Mouse (Mus musculus) MEL (cell line): ENCODE measurements at regions not wholly inside any gene's neighbourhood (a gene's known extent, or its start where the extent isn't known, plus 50 kb on each side); places are given as distances from the start of the nearest gene placed in this dataset.

ENCODE experiments used
- DNase-seq: peaks from one replicate; pipeline ENCODE4 v3.0.0; 2011; ENCODE audit warnings: low read depth, low spot score
- H3K27ac ChIP-seq: 2 replicates; pipeline ENCODE4 v1.5.1; 2012; ENCODE audit warnings: low read depth, mild to moderate bottlenecking, control low read depth, low read length, moderate library complexity; ENCODE audit not compliant: control insufficient read depth
- H3K27me3 ChIP-seq, 2 experiments: fragments of 150-350 bp in 1 of 2; sonication (generic) in 1 of 2; 2 replicates each; pipeline ENCODE4 v1.6.1; 2012; ENCODE audit warnings: low read length in 2 of 2, mild to moderate bottlenecking in 2 of 2, improper control_type of control experiment in 1 of 2, moderate library complexity in 1 of 2; ENCODE audit not compliant: insufficient read depth in 2 of 2, control insufficient read depth in 1 of 2
- H3K36me3 ChIP-seq, 2 experiments: 2 replicates each; pipeline ENCODE4 v1.6.1; 2012 to 2014; ENCODE audit warnings: low read length in 2 of 2, improper control_type of control experiment in 1 of 2, inconsistent platforms in 1 of 2, mild to moderate bottlenecking in 1 of 2; ENCODE audit not compliant: insufficient read depth in 2 of 2, control insufficient read depth in 1 of 2
- H3K4me1 ChIP-seq, 2 experiments: fragments of 150-350 bp in 1 of 2; sonication (generic) in 1 of 2; 2 replicates each; pipeline ENCODE4 v1.6.1; 2012; ENCODE audit warnings: low read length in 2 of 2, improper control_type of control experiment in 1 of 2, mild to moderate bottlenecking in 1 of 2; ENCODE audit not compliant: insufficient read depth in 2 of 2, control insufficient read depth in 1 of 2
- H3K4me3 ChIP-seq, 2 experiments: fragments of 150-350 bp in 1 of 2; sonication (generic) in 1 of 2; 2 replicates each; pipeline ENCODE4 v1.5.1; 2012; ENCODE audit warnings: low read depth in 2 of 2, low read length in 2 of 2, mild to moderate bottlenecking in 2 of 2, moderate library complexity in 2 of 2, control low read depth in 1 of 2, improper control_type of control experiment in 1 of 2; ENCODE audit not compliant: control insufficient read depth in 1 of 2, insufficient read depth in 1 of 2
- H3K79me2 ChIP-seq: 2 replicates; pipeline ENCODE4 v1.6.1; 2012; ENCODE audit warnings: mild to moderate bottlenecking, low read length, moderate library complexity; ENCODE audit not compliant: control insufficient read depth, poor library complexity, insufficient read depth
- H3K9ac ChIP-seq: 2 replicates; pipeline ENCODE4 v1.6.1; 2012; ENCODE audit warnings: low read depth, mild to moderate bottlenecking, control low read depth, low read length, moderate library complexity; ENCODE audit not compliant: control insufficient read depth, poor library complexity, severe bottlenecking
- H3K9me3 ChIP-seq: fragments of 150-350 bp; sonication (generic); replicated peaks from 2 replicates; pipeline ENCODE4 v1.6.1; 2012; ENCODE audit warnings: mild to moderate bottlenecking, low read length, improper control_type of control experiment, moderate library complexity; ENCODE audit not compliant: insufficient read depth
- CHD1 ChIP-seq: IDR thresholded peaks from 2 replicates; pipeline ENCODE4 v1.6.1; 2012; ENCODE audit warnings: low read depth, mild to moderate bottlenecking, inconsistent platforms, low read length, improper control_type of control experiment
- CHD2 ChIP-seq: IDR thresholded peaks from 2 replicates; pipeline ENCODE4 v1.6.1; 2011; ENCODE audit warnings: low read length, improper control_type of control experiment
- E2F4 ChIP-seq: IDR thresholded peaks from 2 replicates; pipeline ENCODE4 v1.6.1; 2011; ENCODE audit warnings: low read depth, low read length, improper control_type of control experiment, borderline replicate concordance
- EP300 ChIP-seq, 2 experiments: IDR thresholded peaks; 2 replicates each; pipeline ENCODE4 v1.6.1; 2011; ENCODE audit warnings: improper control_type of control experiment in 2 of 2, low read length in 2 of 2, low read depth in 1 of 2, mild to moderate bottlenecking in 1 of 2
- ETS1 ChIP-seq: IDR thresholded peaks from 2 replicates; pipeline ENCODE4 v1.6.1; 2012; ENCODE audit warnings: low read depth, mild to moderate bottlenecking, inconsistent platforms, low read length, improper control_type of control experiment, moderate library complexity
- GABPA ChIP-seq: IDR thresholded peaks from 2 replicates; pipeline ENCODE4 v1.6.1; 2012; ENCODE audit warnings: low read depth, mild to moderate bottlenecking, inconsistent platforms, low read length, improper control_type of control experiment, moderate library complexity
- KAT2A ChIP-seq: conservative IDR thresholded peaks from 2 replicates; pipeline ENCODE4 v1.6.1; 2012; ENCODE audit warnings: low read depth, low read length, improper control_type of control experiment, inconsistent platforms
- MAFK ChIP-seq: IDR thresholded peaks from 2 replicates; pipeline ENCODE4 v1.6.1; 2011; ENCODE audit warnings: low read depth, mild to moderate bottlenecking, low read length, improper control_type of control experiment, borderline replicate concordance
- MAX ChIP-seq: IDR thresholded peaks from 2 replicates; pipeline ENCODE4 v1.6.1; 2011; ENCODE audit warnings: low read length, improper control_type of control experiment
- MAZ ChIP-seq: IDR thresholded peaks from 2 replicates; pipeline ENCODE4 v1.6.1; 2012; ENCODE audit warnings: low read depth, mild to moderate bottlenecking, inconsistent platforms, low read length, improper control_type of control experiment
- MXI1 ChIP-seq: IDR thresholded peaks from 2 replicates; pipeline ENCODE4 v1.6.1; 2011; ENCODE audit warnings: mild to moderate bottlenecking, low read depth, low read length, improper control_type of control experiment
- MYB ChIP-seq: IDR thresholded peaks from 2 replicates; pipeline ENCODE4 v1.6.1; 2011; ENCODE audit warnings: mild to moderate bottlenecking, low read depth, low read length, improper control_type of control experiment
- MYC ChIP-seq: IDR thresholded peaks from 2 replicates; pipeline ENCODE4 v1.6.1; 2011; ENCODE audit warnings: low read depth, mild to moderate bottlenecking, low read length, improper control_type of control experiment, moderate library complexity
- NELFE ChIP-seq: IDR thresholded peaks from 2 replicates; pipeline ENCODE4 v1.6.1; 2011; ENCODE audit warnings: low read depth, low read length, improper control_type of control experiment
- POLR2A ChIP-seq, 2 experiments: IDR thresholded peaks; 2 replicates each; pipeline ENCODE4 v1.6.1; 2011 to 2012; ENCODE audit warnings: low read length in 2 of 2, mild to moderate bottlenecking in 2 of 2, control low read depth in 1 of 2, improper control_type of control experiment in 1 of 2, low read depth in 1 of 2, moderate library complexity in 1 of 2; ENCODE audit not compliant: control insufficient read depth in 1 of 2, insufficient read depth in 1 of 2, poor library complexity in 1 of 2
- POLR2AphosphoS2 ChIP-seq: IDR thresholded peaks from 2 replicates; pipeline ENCODE4 v1.6.1; 2011; ENCODE audit warnings: low read length, improper control_type of control experiment
- POLR2AphosphoS5 ChIP-seq: IDR thresholded peaks from 2 replicates; pipeline ENCODE4 v1.6.1; 2012; ENCODE audit warnings: low read depth, borderline replicate concordance, mild to moderate bottlenecking, inconsistent platforms, low read length, moderate library complexity, mixed read lengths
- RAD21 ChIP-seq: IDR thresholded peaks from 2 replicates; pipeline ENCODE4 v1.6.1; 2011; ENCODE audit warnings: mild to moderate bottlenecking, low read depth, low read length, improper control_type of control experiment
- RCOR1 ChIP-seq: IDR thresholded peaks from 2 replicates; pipeline ENCODE4 v1.6.1; 2012; ENCODE audit warnings: low read depth, mild to moderate bottlenecking, inconsistent platforms, low read length, improper control_type of control experiment
- SIN3A ChIP-seq: IDR thresholded peaks from 2 replicates; pipeline ENCODE4 v1.6.1; 2012; ENCODE audit warnings: low read length, improper control_type of control experiment, inconsistent platforms
- SMC3 ChIP-seq: IDR thresholded peaks from 2 replicates; pipeline ENCODE4 v1.6.1; 2011; ENCODE audit warnings: low read depth, low read length, improper control_type of control experiment
- TCF12 ChIP-seq: IDR thresholded peaks from 2 replicates; pipeline ENCODE4 v1.6.1; 2014; ENCODE audit warnings: low read depth, mild to moderate bottlenecking, inconsistent platforms, low read length, improper control_type of control experiment, moderate library complexity
- USF1 ChIP-seq: IDR thresholded peaks from 2 replicates; pipeline ENCODE4 v1.6.1; 2014; ENCODE audit warnings: low read depth, mild to moderate bottlenecking, inconsistent platforms, low read length, improper control_type of control experiment, moderate library complexity
- USF2 ChIP-seq, 2 experiments: IDR thresholded peaks; 2 replicates each; pipeline ENCODE4 v1.6.1; 2011 to 2012; ENCODE audit warnings: improper control_type of control experiment in 2 of 2, low read length in 2 of 2, borderline replicate concordance in 1 of 2, inconsistent platforms in 1 of 2, low read depth in 1 of 2, mild to moderate bottlenecking in 1 of 2; ENCODE audit not compliant: insufficient read depth in 1 of 2
- ZKSCAN1 ChIP-seq: IDR thresholded peaks from 2 replicates; pipeline ENCODE4 v1.6.1; 2012; ENCODE audit warnings: low read depth, mild to moderate bottlenecking, inconsistent platforms, low read length, improper control_type of control experiment, moderate library complexity
- ZNF384 ChIP-seq: IDR thresholded peaks from 2 replicates; pipeline ENCODE4 v1.6.1; 2012; ENCODE audit warnings: low read depth, mild to moderate bottlenecking, inconsistent platforms, low read length, improper control_type of control experiment

DNA sequence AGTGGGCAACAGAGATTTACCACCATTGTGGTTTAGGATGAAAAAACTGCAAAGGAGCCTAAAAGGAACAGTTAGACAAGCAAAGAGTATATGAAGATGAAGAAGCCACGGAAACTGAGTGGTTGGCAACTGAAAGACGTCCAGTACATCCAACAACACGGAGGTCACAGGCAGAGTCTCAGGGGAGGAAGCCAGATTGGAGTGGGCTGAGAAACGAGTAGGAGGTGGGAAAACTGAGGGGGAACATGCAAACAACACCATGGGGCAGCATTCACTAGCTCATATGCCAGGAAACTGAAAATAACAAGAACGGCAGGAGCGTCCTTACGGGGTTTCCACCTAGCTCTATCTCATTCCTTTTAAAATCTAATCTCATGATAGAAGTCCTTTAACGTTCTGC lies 169.3 kb downstream of the Abcc12 start:
- Histone ChIP-seq H3K36me3 (no peaks in the 10 kb centered on the region), H3K27ac (no peak overlapping the region), H3K9ac (no peak overlapping the region), H3K4me1 (no peaks in the 10 kb centered on the region), H3K4me3 (no peak overlapping the region), H3K27me3 (no peaks in the 10 kb centered on the region), H3K9me3 (no peaks in the 10 kb centered on the region), H3K79me2 (no peaks in the 10 kb centered on the region)
- no peak for DNase-seq
- TF ChIP-seq ZKSCAN1: no peak
- TF ChIP-seq NELFE: no peak
- TF ChIP-seq POLR2AphosphoS2: no peak
- TF ChIP-seq ZNF384: no peak
- no peak for TF ChIP-seq SIN3A
- TF ChIP-seq POLR2AphosphoS5: no peak
- TF ChIP-seq ETS1: no peak
- TF ChIP-seq MXI1: no peak
- TF ChIP-seq POLR2A (IDR thresholded peaks at IDR 0.05; ENCODE audit: control insufficient read depth in 1 of 2, insufficient read depth in 1 of 2, low read depth in 1 of 2, low read length in 2 of 2, poor library complexity in 1 of 2): no peak
- TF ChIP-seq GABPA: no peak
- no peak for TF ChIP-seq RCOR1
- no peak for TF ChIP-seq MYC
- TF ChIP-seq USF2 (IDR thresholded peaks at IDR 0.05; ENCODE audit: borderline replicate concordance in 1 of 2, insufficient read depth in 1 of 2, low read depth in 1 of 2, low read length in 2 of 2): no peak
- no peak for TF ChIP-seq KAT2A
- TF ChIP-seq USF1: no peak
- TF ChIP-seq MYB: no peak
- no peak for TF ChIP-seq TCF12
- TF ChIP-seq MAZ: no peak
- TF ChIP-seq E2F4: no peak

DNA sequence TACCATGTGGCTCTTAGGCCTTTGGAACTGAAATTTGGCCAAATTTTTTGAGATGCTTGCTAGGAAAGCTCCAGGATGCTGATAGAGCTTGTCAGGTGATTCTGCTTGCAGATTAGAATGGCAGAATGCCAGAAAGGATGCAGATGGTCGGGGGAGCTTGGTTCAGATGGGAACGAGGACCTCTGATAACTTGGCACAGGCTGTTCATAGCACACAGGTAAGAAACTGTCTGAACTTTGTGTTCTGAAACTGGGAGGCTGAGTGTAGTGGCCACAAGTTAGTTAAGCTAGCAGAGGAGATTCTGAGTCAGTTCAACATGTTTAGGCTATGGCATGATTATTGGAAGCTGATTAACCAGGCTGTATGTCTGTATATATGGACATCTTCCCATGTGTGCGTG lies 174.3 kb downstream of the Abcc12 start:
- Histone ChIP-seq H3K4me3 (no peak overlapping the region), H3K27me3 (no peaks in the 10 kb centered on the region), H3K36me3 (no peaks in the 10 kb centered on the region), H3K9ac (no peak overlapping the region), H3K9me3 (no peaks in the 10 kb centered on the region), H3K79me2 (no peaks in the 10 kb centered on the region), H3K27ac (no peak overlapping the region), H3K4me1 (no peaks in the 10 kb centered on the region)
- TF ChIP-seq POLR2AphosphoS5 (no peak), RAD21 (no peak), ZNF384 (no peak), MAFK (no peak), MYB (no peak), MAX (no peak), CHD2 (no peak), EP300 (IDR thresholded peaks at IDR 0.05; ENCODE audit: low read depth in 1 of 2, low read length in 2 of 2) (no peak), CHD1 (no peak), SMC3 (no peak), MXI1 (no peak)
- no peak for DNase-seq
